Mouse (Mus musculus): ENCODE results near the gene Scamp1.

The Scamp1 gene

GRCm38 (mm10) chr13:94224717-94225705 lies 60.6 kb downstream of the Scamp1 start:
- peak in 1 of 2 experiments; percentile 23 for DNase-seq (ENCODE audit: low spot score in 2 of 2)

DNA sequence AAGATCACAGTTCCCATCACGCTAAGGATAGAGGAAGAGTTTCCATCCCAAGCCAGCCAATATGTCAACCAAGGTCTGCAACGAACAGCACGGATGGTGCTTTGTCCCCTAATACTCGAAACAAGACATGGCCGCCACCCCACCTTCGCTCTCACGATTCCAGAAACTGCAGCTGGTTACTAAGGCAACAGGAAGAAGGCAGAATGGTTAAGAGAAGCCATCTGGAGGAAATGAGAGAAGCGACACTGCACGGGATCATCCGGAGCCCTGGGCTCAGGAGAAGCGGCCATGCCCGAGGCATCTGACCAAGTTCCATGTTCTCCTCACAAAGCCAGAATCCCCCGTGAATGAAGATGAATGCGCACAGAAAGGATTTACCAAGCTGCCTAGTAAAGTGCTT lies 62.0 kb downstream of the Scamp1 start:
- peak; percentile 47 to 51 for DNase-seq (ENCODE audit: low spot score in 2 of 2)

GRCm38 (mm10) chr13:94212716-94213115 lies 72.9 kb downstream of the Scamp1 start:
- DNase-seq (ENCODE audit: low spot score in 2 of 2) = peak in 1 of 2 experiments; percentile 23

- peak in 1 of 2 experiments; percentile 37 for DNase-seq (ENCODE audit: low spot score in 2 of 2)
Measured at GRCm38 (mm10) chr13:94212179-94212578, 73.5 kb downstream of the Scamp1 start.

GRCm38 (mm10) chr13:94211236-94212119 lies 74.2 kb downstream of the Scamp1 start:
- peak in 1 of 2 experiments; percentile 31 for DNase-seq (ENCODE audit: low spot score in 2 of 2)

GRCm38 (mm10) chr13:94208892-94209291 lies 76.8 kb downstream of the Scamp1 start:
- DNase-seq (ENCODE audit: low spot score in 2 of 2) = no peak

DNA sequence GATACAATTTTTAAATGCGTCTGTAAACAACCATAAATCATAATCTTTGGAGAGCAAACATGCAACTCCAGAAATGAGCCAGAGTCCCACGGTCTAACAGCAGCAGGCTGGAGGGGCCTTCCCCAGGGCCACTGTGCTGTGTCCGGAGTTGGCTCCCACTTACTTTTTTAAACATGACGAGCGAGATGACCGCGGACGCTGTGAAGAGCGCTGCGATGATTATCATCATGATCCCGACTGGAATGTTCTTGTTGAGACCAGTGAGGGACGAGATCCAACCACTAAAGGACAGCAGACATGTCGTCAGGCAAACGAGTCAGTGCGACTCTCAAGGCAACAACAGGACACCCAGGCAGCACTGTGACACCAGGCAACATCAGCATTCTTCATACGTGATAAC lies 77.7 kb downstream of the Scamp1 start:
- peak in 1 of 2 experiments; percentile 21 for DNase-seq (ENCODE audit: low spot score in 2 of 2)

DNA sequence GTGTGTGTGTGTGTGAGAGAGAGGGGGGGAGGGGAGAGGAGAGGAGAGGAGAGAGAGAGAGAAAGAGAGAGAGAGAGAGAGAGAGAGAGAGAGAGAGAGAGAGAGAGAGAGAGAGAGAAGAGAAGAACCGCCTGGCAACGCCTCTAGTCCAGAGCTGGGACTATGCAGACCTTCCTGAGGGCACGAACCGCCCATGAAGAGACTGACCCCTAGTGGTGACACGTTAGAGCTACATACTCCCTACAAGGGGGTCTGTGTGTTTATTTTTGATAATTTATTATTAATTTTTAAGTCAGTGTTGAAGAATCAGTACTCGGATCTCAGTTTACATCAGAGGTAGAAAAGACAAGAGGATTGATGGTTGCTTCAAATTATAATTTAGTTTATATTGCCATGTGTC lies 80.4 kb downstream of the Scamp1 start:
- DNase-seq (ENCODE audit: low spot score in 2 of 2) = peak; percentile 29 to 59

GRCm38 (mm10) chr13:94199829-94200228 lies 85.8 kb downstream of the Scamp1 start:
- no peak for DNase-seq (ENCODE audit: low spot score in 2 of 2)

DNA sequence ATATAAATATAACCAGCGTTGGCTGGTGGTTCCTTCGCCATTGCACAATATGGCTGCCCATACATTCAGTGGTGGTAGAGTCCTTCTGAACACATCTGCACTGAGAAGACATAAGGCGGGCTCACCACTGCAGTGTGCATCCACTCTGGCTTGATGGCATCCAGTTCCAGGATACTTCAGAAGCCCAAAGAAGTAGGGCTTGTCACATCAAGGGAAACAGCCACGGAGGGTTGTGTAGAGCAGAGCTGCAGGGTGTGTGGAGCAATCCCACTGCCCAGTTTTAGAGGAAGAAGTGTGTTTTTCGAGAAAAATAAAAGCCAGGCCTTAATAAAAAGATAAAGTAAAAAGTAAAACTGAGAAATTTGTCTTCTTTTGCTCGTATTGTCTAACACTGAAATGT lies 87.0 kb downstream of the Scamp1 start:
- no peak for DNase-seq (ENCODE audit: low spot score in 2 of 2)

DNA sequence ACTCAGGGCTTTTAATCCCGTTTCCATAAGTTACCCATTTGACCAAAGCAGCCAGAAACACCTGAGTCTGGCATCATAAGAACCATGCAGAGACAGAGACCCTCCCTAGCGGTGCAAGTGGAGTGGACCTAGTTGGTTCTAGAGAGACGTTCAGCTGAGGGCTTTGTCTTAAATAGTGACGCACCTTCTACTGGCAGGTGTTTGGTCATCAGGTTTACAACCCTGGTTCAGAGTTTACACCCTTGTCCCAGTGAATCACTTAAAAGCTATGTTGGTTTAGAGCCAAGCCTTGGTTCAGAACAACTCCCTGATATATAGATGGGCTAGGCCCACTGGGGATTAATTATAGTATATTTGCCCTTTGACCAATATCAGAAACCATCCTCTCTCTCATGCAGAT lies 92.4 kb downstream of the Scamp1 start:
- no peak for DNase-seq (ENCODE audit: low spot score in 2 of 2)

- no peak for DNase-seq (ENCODE audit: low spot score in 2 of 2)
Measured at GRCm38 (mm10) chr13:94190386-94190785, 95.3 kb downstream of the Scamp1 start.

DNA sequence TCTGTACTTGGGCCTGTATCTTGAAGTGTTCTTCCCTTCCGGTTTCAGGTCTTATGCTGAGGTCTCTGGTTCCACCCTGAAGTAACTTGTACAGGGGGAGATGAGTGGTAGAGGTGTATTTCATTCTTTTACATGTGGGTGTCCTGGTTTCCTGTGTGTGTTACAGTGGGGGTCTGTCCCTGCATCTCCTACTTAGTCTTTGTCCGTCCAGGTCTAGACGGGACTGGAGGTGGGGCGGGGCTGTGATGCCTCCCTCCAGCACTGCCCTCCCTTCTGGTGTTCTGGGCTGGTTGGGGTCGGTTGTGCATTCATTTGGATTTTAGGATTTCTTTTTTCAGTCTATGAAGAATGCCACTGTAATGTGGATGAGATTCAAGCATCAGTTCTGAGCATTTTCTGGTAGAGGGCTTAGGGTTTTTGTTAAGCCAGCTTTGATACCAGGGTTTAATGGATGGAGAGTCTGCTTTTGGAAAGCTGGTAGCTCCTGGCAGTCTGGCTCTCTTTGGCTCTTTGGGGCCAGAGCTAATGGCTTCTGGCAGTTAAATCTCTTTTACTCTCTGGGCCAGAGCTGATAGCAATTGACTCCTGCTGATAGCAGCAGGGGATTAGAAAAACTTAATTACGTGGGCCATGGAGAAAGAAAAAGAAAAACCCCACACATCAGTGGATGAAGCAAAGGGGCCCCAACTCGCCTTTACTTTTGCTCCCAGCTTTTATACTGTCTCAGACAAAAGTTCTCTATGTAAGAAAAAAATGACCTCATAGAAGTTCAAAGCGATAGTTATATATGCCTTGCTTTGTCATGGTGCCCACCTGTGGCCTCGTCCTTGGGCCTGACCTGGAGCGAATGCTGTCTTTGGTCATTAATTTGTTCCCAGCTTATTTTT lies 97.2 kb downstream of the Scamp1 start:
- DNase-seq (ENCODE audit: low spot score in 2 of 2) = no peak

GRCm38 (mm10) chr13:94185631-94186030 lies 100.0 kb downstream of the Scamp1 start:
- DNase-seq (ENCODE audit: low spot score in 2 of 2) = no peak

- no peak for DNase-seq (ENCODE audit: low spot score in 2 of 2)
Measured at GRCm38 (mm10) chr13:94184726-94185456, 100.8 kb downstream of the Scamp1 start.

- DNase-seq (ENCODE audit: low spot score in 2 of 2) = no peak
Measured at GRCm38 (mm10) chr13:94183372-94184021, 102.2 kb downstream of the Scamp1 start.

DNA sequence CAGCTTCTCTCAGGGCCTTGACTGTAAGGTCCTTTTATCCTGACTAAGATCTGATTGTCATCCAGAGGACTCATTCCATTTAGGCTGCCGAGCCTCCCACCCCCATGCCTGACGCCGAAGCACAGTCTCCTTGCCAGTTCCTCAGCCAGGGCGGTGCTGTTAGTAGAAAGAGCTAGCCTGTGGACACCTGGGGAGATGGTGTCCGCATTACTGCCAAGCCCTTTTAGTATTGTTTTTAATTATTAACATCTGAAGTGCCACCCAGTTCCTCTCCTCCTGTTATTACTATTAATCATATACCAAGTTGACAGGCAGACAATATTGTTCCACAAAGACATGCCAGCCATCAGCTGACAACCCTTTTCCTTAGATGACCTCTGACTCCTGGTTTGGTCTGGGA lies 103.6 kb downstream of the Scamp1 start:
- no peak for DNase-seq (ENCODE audit: low spot score in 2 of 2)

DNA sequence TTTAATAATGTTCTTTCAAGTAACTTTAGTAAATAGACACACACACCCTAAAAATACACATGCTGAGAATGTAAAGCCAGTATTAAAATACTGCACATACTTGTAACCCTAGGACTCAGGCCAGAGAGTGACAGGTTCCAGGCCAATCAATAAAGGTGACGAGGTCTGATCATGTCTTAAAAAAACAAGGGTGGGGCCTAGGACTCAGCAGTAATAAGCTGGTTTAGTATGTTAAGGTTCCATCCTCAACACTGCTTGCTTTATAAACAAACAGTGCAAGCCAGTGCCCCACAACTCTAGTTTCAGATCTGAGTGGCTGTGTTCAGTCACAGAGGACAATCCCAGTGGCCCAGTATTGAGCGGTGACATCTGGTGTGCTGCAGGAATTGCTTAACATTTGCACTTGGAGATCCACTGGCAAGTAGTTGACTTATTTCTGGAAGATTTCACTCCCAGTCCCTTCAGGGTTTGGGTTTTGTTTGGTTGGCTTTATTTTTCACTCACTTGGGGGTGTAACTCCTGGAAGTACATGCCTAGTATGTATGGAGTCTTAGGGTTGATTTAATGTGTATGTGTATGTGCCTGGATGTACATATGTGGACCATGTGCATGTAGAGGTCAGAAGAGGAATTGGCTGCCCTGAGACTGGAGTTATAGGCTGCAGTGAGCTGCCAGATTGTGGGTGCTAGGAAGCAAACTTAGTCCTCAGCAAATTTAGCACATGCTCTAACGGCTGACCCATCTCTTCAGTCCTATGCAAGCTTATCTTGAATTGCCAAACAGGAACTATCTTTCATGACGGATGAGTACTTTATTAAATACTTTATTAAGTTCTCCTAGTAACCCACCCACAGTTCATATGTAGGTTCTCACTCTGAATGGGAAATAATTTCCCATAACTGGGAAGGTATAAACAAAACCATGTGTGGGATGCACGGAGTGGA lies 104.9 kb downstream of the Scamp1 start:
- DNase-seq (ENCODE audit: low spot score in 2 of 2) = no peak

Data from right cerebral cortex, postnatal 10 days (tissue).